ENCODE assay signal across 8 mouse cellular contexts in the genomic region with DNA sequence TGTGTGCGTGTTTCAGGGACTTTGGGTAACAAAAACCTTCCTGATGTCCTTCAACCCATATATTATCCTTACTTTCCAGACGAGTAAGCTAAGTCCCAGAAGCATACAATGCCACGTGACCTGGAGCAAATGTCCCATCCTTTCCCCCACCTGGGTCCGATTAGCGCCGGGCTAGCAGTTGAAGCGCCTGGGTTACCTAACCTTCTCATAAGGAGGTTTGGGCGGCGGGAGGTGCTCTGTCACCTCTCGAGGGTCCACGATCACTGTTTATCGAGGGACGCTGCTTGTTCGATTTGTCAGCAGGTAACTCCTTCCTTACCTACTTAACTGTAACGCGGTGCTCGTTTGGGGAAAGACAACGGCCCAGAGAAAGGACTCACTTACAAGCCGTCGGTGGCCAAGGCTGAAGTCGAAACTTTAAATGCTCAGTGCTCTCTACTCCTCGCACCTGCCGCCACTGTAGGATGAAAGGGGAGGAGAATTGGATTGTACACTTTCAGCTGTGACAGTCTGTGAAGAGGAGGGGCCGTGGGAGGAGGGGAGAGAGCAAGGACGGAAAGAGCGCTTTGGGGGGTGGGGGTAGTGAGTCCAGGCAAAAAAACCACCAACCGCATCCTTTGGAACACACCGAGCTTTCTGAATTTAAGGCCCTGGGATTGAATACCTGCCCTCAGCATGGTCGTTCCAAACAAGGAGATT. TPM values are rescaled to one million over a fixed set of nuclear protein-coding genes. Genes with fewer than 3 reads are reported as not detected.
A peak's percentile ranks its signal among the peaks of the same experiment; 100 is the strongest.
DNase-seq lines count a peak whose midpoint lies in the region; ATAC-seq lines count a peak whose summit lies in the region.

No protein-coding gene starts in this region.

- H3K27me3 ChIP-seq in heart, embryonic 13.5 days (replicated peaks) = peaks cover 100% of the 10 kb centered on the region
- H3K27me3 ChIP-seq in hindbrain, embryonic 11.5 days (ENCODE audit: control insufficient read depth, insufficient read depth, low read length) = peaks cover 77% of the 10 kb centered on the region
- H3K27me3 ChIP-seq in midbrain, embryonic 14.5 days (ENCODE audit: control insufficient read depth, insufficient read depth, low read length) = peaks cover 64% of the 10 kb centered on the region

- H3K36me3 ChIP-seq in heart, embryonic 13.5 days = no peaks in the 10 kb centered on the region
- H3K36me3 ChIP-seq in hindbrain, embryonic 11.5 days (ENCODE audit: control insufficient read depth, insufficient read depth, low read length) = no peaks in the 10 kb centered on the region
- H3K36me3 ChIP-seq in midbrain, embryonic 14.5 days (ENCODE audit: control insufficient read depth, insufficient read depth, low read length) = no peaks in the 10 kb centered on the region

- H3K27ac ChIP-seq in heart, embryonic 13.5 days (replicated peaks) = no peak overlapping the region
- H3K27ac ChIP-seq in hindbrain, embryonic 11.5 days (ENCODE audit: low read depth, low read length) = no peak overlapping the region
- H3K27ac ChIP-seq in midbrain, embryonic 14.5 days (replicated peaks; ENCODE audit: low read depth, low read length) = no peak overlapping the region

- H3K4me3 ChIP-seq in heart, embryonic 13.5 days = peak overlapping the region; percentile 49
- H3K4me3 ChIP-seq in hindbrain, embryonic 11.5 days (ENCODE audit: low read depth, low read length) = peak overlapping the region; percentile 23; the same call in 1 of the 2 replicates
- H3K4me3 ChIP-seq in midbrain, embryonic 14.5 days (replicated peaks; ENCODE audit: low read depth, low read length) = peak overlapping the region; percentile 47

- H3K4me1 ChIP-seq in heart, embryonic 13.5 days = peaks cover 40% of the 10 kb centered on the region
- peaks cover 6% of the 10 kb centered on the region for H3K4me1 ChIP-seq in hindbrain, embryonic 11.5 days (replicated peaks; ENCODE audit: control insufficient read depth, insufficient read depth, low read length)
- peaks cover 17% of the 10 kb centered on the region; the same call in 1 of the 2 replicates for H3K4me1 ChIP-seq in midbrain, embryonic 14.5 days (ENCODE audit: control insufficient read depth, insufficient read depth, low read length)

- ATAC-seq in heart, embryonic 13.5 days (ENCODE audit: extremely low read depth, insufficient number of reproducible peaks, low FRiP score, low TSS enrichment) = no peak
- ATAC-seq in hindbrain, embryonic 11.5 days (ENCODE audit: low FRiP score) = no peak
- ATAC-seq in midbrain, embryonic 14.5 days (ENCODE audit: low FRiP score, low TSS enrichment) = no peak

- H3K9ac ChIP-seq in heart, embryonic 13.5 days = peak overlapping the region; percentile 55
- H3K9ac ChIP-seq in hindbrain, embryonic 11.5 days (ENCODE audit: low read depth, low read length) = no peak overlapping the region
- no peak overlapping the region for H3K9ac ChIP-seq in midbrain, embryonic 14.5 days (replicated peaks; ENCODE audit: low read length)

- H3K9me3 ChIP-seq in heart, embryonic 13.5 days = no peaks in the 10 kb centered on the region
- H3K9me3 ChIP-seq in hindbrain, embryonic 11.5 days (ENCODE audit: control insufficient read depth, low read length) = no peaks in the 10 kb centered on the region
- no peaks in the 10 kb centered on the region for H3K9me3 ChIP-seq in midbrain, embryonic 14.5 days (ENCODE audit: control insufficient read depth, low read length)

- H3K4me2 ChIP-seq in heart, embryonic 13.5 days = peak overlapping the region; percentile 74
- H3K4me2 ChIP-seq in hindbrain, embryonic 11.5 days (replicated peaks; ENCODE audit: low read depth, low read length) = peak overlapping the region; percentile 37
- H3K4me2 ChIP-seq in midbrain, embryonic 14.5 days (ENCODE audit: low read length) = peak overlapping the region; percentile 57

- no peak for DNase-seq in heart, adult 8-10 months (ENCODE audit: low spot score)
- DNase-seq in R1 (ENCODE audit: low read depth, low spot score) = peak; percentile 26
- DNase-seq in hindbrain, embryonic 11.5 days (ENCODE audit: low spot score) = peak; percentile 52
- peak; percentile 17 for DNase-seq in midbrain, embryonic 14.5 days
- DNase-seq in cerebellum, postnatal 36 days = no peak
- no peak for DNase-seq in kidney, postnatal 4 days
- no peak for DNase-seq in layer of hippocampus, postnatal 10 days (ENCODE audit: low spot score in 2 of 2)

- WGBS in heart, embryonic 13.5 days = 5% methylated on average over 29 of the region's 29 CpGs
- WGBS in hindbrain, embryonic 11.5 days = 2% methylated on average over 29 of the region's 29 CpGs
- WGBS in midbrain, embryonic 14.5 days = under 1% methylated on average over 29 of the region's 29 CpGs

RNA-seq across cellular contexts. Expression of gene Dnajc5g, which starts 11.8 kb away (rescaled TPM):
- polyA plus RNA-seq in heart, embryonic 13.5 days (2015; fragmentation: Nextera tagmentation; extraction: Ambion mirVana) = not detected in 2 replicates
- not detected for total RNA-seq in heart, adult 8-10 months (2022)
- polyA plus RNA-seq in hindbrain, embryonic 11.5 days (2014; fragmentation: Nextera tagmentation; extraction: Ambion mirVana) = not detected in 2 replicates
- polyA plus RNA-seq in midbrain, embryonic 14.5 days (2014; fragmentation: Nextera tagmentation; extraction: Ambion mirVana) = not detected in 2 replicates
- not detected for total RNA-seq in layer of hippocampus, postnatal 10 days (2021)

RNA-seq across cellular contexts. Expression of gene Slc30a3, which starts 13.8 kb away (rescaled TPM):
- 0.21 and 0.69 TPM in 2 replicates for polyA plus RNA-seq in heart, embryonic 13.5 days (2015; fragmentation: Nextera tagmentation; extraction: Ambion mirVana)
- total RNA-seq in heart, adult 8-10 months (2022) = under 1 TPM in 1 of 4 experiments, not detected in 3; 0.16 TPM
- polyA plus RNA-seq in hindbrain, embryonic 11.5 days (2014; fragmentation: Nextera tagmentation; extraction: Ambion mirVana) = 8.4 and 9.2 TPM in 2 replicates
- polyA plus RNA-seq in midbrain, embryonic 14.5 days (2014; fragmentation: Nextera tagmentation; extraction: Ambion mirVana) = 19.8 and 20.0 TPM in 2 replicates
- 10 to 100 TPM; 41.0 to 47.6 TPM for total RNA-seq in layer of hippocampus, postnatal 10 days (2021)

RNA-seq across cellular contexts. Expression of gene Trim54, which starts 22.3 kb away (rescaled TPM):
- 10.7 and 13.9 TPM in 2 replicates for polyA plus RNA-seq in heart, embryonic 13.5 days (2015; fragmentation: Nextera tagmentation; extraction: Ambion mirVana)
- 100 to 1,000 TPM; 360 to 427 (median 392) TPM for total RNA-seq in heart, adult 8-10 months (2022)
- 0.10 TPM in 1 of 2 replicates, not detected in the other for polyA plus RNA-seq in hindbrain, embryonic 11.5 days (2014; fragmentation: Nextera tagmentation; extraction: Ambion mirVana)
- not detected in 2 replicates for polyA plus RNA-seq in midbrain, embryonic 14.5 days (2014; fragmentation: Nextera tagmentation; extraction: Ambion mirVana)
- not detected for total RNA-seq in layer of hippocampus, postnatal 10 days (2021)

RNA-seq across cellular contexts. Expression of gene Cad, which starts 39.7 kb away (rescaled TPM):
- polyA plus RNA-seq in heart, embryonic 13.5 days (2015; fragmentation: Nextera tagmentation; extraction: Ambion mirVana) = 17.8 and 20.9 TPM in 2 replicates
- 10 to 100 TPM; 13.0 to 17.3 (median 16.3) TPM for total RNA-seq in heart, adult 8-10 months (2022)
- polyA plus RNA-seq in hindbrain, embryonic 11.5 days (2014; fragmentation: Nextera tagmentation; extraction: Ambion mirVana) = 19.7 and 19.8 TPM in 2 replicates
- polyA plus RNA-seq in midbrain, embryonic 14.5 days (2014; fragmentation: Nextera tagmentation; extraction: Ambion mirVana) = 11.8 and 17.2 TPM in 2 replicates
- total RNA-seq in layer of hippocampus, postnatal 10 days (2021) = 10 to 100 TPM; 21.2 to 23.2 TPM

RNA-seq across cellular contexts. Expression of gene Ucn, which starts 44.4 kb away (rescaled TPM):
- polyA plus RNA-seq in heart, embryonic 13.5 days (2015; fragmentation: Nextera tagmentation; extraction: Ambion mirVana) = 0.45 TPM in 1 of 2 replicates, not detected in the other
- not detected for total RNA-seq in heart, adult 8-10 months (2022)
- polyA plus RNA-seq in hindbrain, embryonic 11.5 days (2014; fragmentation: Nextera tagmentation; extraction: Ambion mirVana) = not detected in 2 replicates
- not detected in 2 replicates for polyA plus RNA-seq in midbrain, embryonic 14.5 days (2014; fragmentation: Nextera tagmentation; extraction: Ambion mirVana)
- not detected for total RNA-seq in layer of hippocampus, postnatal 10 days (2021)

Comparison
In these comparisons a context has a peak if more than half of its experiments do, and no peak if none do; other contexts are left out.
1. DNase-seq: peak in R1 (single experiment), hindbrain, embryonic 11.5 days (single experiment) and midbrain, embryonic 14.5 days (single experiment); none in heart, adult 8-10 months (single experiment), cerebellum, postnatal 36 days (0 of 2), kidney, postnatal 4 days (0 of 2) and layer of hippocampus, postnatal 10 days (0 of 2).
2. RNA of gene Trim54, which starts 22.3 kb away (polyA plus RNA-seq): 10.7 to 13.9 TPM in heart, embryonic 13.5 days; 0.10 TPM in hindbrain, embryonic 11.5 days and not detected in midbrain, embryonic 14.5 days; every median in the first group is over 10 times any median in the second.
3. Peak in every context shown above with its lines, with median percentiles within 50 percentile points of each other: H3K4me2 ChIP-seq and H3K4me3 ChIP-seq.